Mouse (Mus musculus) heart, embryonic 15.5 days (tissue): ENCODE data around the gene Camkmt. TPM values are rescaled to one million over a fixed set of nuclear protein-coding genes. Genes with fewer than 3 reads are reported as not detected.

Experiments used
- ATAC-seq: fragments of 200-750 bp; cut with Nextera tagmentation; replicated peaks from 2 replicates; pipeline ENCODE4 v1.8.0; 2017; ENCODE audit warnings: low read depth, moderate TSS enrichment; ENCODE audit not compliant: insufficient number of reproducible peaks, insufficient read depth, low FRiP score
- H3K27ac ChIP-seq: fragments of 300-500 bp; sonication (generic); 2 replicates; pipeline ENCODE4 v1.5.1; 2015; ENCODE audit warnings: mild to moderate bottlenecking, inconsistent platforms
- H3K27me3 ChIP-seq: fragments of 300-500 bp; sonication (generic); 2 replicates; pipeline ENCODE4 v1.6.1; 2015; ENCODE audit warnings: inconsistent platforms
- H3K36me3 ChIP-seq: fragments of 300-500 bp; sonication (generic); 2 replicates; pipeline ENCODE4 v1.6.1; 2015; ENCODE audit warnings: mild to moderate bottlenecking, inconsistent platforms
- H3K4me1 ChIP-seq: fragments of 300-500 bp; sonication (generic); replicated peaks from 2 replicates; pipeline ENCODE4 v1.6.1; 2015; ENCODE audit warnings: inconsistent platforms
- H3K4me2 ChIP-seq: fragments of 300-500 bp; sonication (generic); 2 replicates; pipeline ENCODE4 v1.6.1; 2015; ENCODE audit warnings: inconsistent platforms, mild to moderate bottlenecking, moderate library complexity
- H3K4me3 ChIP-seq: fragments of 300-500 bp; sonication (generic); 2 replicates; pipeline ENCODE4 v1.5.1; 2015; ENCODE audit warnings: mild to moderate bottlenecking, inconsistent platforms
- H3K9ac ChIP-seq: fragments of 300-500 bp; sonication (generic); 2 replicates; pipeline ENCODE4 v1.6.1; 2015; ENCODE audit warnings: mild to moderate bottlenecking, inconsistent platforms
- H3K9me3 ChIP-seq: fragments of 300-500 bp; sonication (generic); replicated peaks from 2 replicates; pipeline ENCODE4 v1.6.1; 2016; ENCODE audit warnings: inconsistent platforms
- WGBS: fragments of 180-500 bp; shearing (Covaris S2); methylation state at CpG from one replicate; pipeline ENCODE4 v1.1.7; 2015; ENCODE audit warnings: mixed read lengths; 5-methylcytosine and 5-hydroxymethylcytosine counted together
- polyA plus RNA-seq: library from polyadenylated mRNA; unstranded; fragments of >200 nt; fragmentation: Nextera tagmentation; extraction: Ambion mirVana; gene quantifications from 2 replicates; pipeline ENCODE4 v1.2.1, GENCODE M21; 2015

Gene Camkmt
- polyA plus RNA-seq, 1 experiment from 2014 or later = 5.0 TPM

DNA sequence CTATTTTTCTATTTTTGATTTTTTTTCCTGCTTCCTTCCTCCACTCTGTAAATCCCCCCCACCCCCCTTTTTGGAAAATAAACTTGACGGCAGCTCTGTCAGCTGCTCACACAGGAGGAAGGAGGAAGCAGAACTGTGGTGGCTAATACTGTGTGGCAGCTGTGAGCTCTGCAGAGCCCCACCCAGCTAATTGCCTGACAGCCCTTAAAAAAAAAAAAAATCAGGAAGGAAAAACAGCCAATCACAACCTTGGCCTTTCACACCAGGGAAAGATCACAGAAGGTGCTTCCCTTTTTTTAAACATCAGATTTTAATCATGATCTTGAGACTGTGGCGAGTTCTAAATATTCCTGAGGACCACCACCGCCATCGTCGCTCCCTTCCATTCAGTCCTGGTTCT lies 305.1 kb downstream of the Camkmt start:
- ATAC-seq = no peak

GRCm38 (mm10) chr17:85400751-85401150 lies 310.4 kb downstream of the Camkmt start:
- Histone ChIP-seq H3K27me3 (no peaks in the 10 kb centered on the region), H3K9me3 (no peaks in the 10 kb centered on the region), H3K4me3 (no peak overlapping the region), H3K9ac (no peak overlapping the region), H3K27ac (no peak overlapping the region), H3K4me2 (no peak overlapping the region), H3K4me1 (peaks cover 18% of the 10 kb centered on the region), H3K36me3 (no peaks in the 10 kb centered on the region)
- 74% methylated on average over 4 of the region's 4 CpGs for WGBS
- ATAC-seq = no peak

More for the DNA sequence above, 305.1 kb downstream of the Camkmt start:
- no peaks in the 10 kb centered on the region for H3K9me3 ChIP-seq
- H3K27ac ChIP-seq = no peak overlapping the region
- no peak overlapping the region for H3K4me3 ChIP-seq
- H3K4me2 ChIP-seq = no peak overlapping the region
- H3K4me1 ChIP-seq = peaks cover 8% of the 10 kb centered on the region
- 38% methylated on average over 5 of the region's 5 CpGs for WGBS
- no peaks in the 10 kb centered on the region for H3K27me3 ChIP-seq
- H3K9ac ChIP-seq = no peak overlapping the region
- H3K36me3 ChIP-seq = no peaks in the 10 kb centered on the region

DNA sequence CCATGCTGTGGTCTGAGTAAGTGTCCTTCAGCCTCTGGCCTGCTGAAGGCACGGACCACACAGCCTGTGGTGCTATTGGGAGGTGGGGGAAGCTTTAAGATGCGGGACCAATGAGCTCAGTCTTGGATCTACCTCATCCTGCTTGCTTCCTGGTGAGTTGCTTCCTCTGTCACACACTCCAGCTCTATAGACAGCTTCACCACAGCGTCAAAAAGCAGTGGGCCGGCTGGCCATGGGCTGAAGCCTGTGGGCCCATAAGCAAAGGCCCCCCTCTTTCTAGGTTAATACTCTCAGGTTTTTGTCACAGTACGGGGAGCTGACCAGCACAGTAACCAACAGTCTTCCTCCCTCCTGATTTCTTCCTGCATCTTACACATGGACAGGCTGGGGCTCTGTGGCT lies 314.8 kb downstream of the Camkmt start:
- Histone ChIP-seq H3K27me3 (no peaks in the 10 kb centered on the region), H3K9me3 (no peaks in the 10 kb centered on the region), H3K36me3 (no peaks in the 10 kb centered on the region), H3K9ac (no peak overlapping the region), H3K27ac (peak overlapping the region; percentile 46; the same call in 1 of the 2 replicates), H3K4me2 (no peak overlapping the region), H3K4me3 (no peak overlapping the region), H3K4me1 (peaks cover 13% of the 10 kb centered on the region; the same call in 1 of the 2 replicates)
- no peak for ATAC-seq
- WGBS = 77% methylated on average over 5 of the region's 5 CpGs

DNA sequence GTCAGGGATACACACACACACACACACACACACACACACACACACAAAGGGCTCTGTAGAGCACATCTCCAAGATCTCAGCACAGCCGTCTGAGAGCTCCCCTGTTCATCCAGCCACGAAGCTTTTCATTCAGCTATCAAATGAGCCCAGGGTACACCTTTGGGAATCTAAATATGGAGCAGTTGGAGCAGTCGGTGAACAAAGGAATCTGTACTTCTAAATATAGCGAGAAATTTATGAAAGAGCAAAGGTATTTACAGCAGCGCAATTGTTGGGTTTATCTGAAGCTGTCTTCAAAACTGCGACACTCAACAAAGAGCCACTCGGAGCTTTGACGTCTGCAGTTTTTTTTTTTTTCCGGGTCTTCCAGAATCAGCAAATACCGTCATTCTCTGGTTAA lies 315.8 kb downstream of the Camkmt start:
- Histone ChIP-seq H3K36me3 (no peaks in the 10 kb centered on the region), H3K9me3 (no peaks in the 10 kb centered on the region), H3K27me3 (no peaks in the 10 kb centered on the region), H3K4me1 (peaks cover 13% of the 10 kb centered on the region; the same call in 1 of the 2 replicates), H3K4me2 (0 out of 2 replicates have a peak overlapping the region, but pooled peaks have one; percentile 13), H3K9ac (no peak overlapping the region), H3K27ac (peak overlapping the region; percentile 39; the same call in 1 of the 2 replicates), H3K4me3 (no peak overlapping the region)
- ATAC-seq = peak; percentile 55; the same call in 1 of the 2 replicates
- 48% methylated on average over 10 of the region's 10 CpGs for WGBS

GRCm38 (mm10) chr17:85428831-85429230 lies 338.5 kb downstream of the Camkmt start:
- H3K4me2 ChIP-seq = no peak overlapping the region
- no peak overlapping the region for H3K4me3 ChIP-seq
- peaks cover 4% of the 10 kb centered on the region; the same call in 1 of the 2 replicates for H3K4me1 ChIP-seq
- no peaks in the 10 kb centered on the region for H3K36me3 ChIP-seq
- no peaks in the 10 kb centered on the region for H3K9me3 ChIP-seq
- no peak overlapping the region for H3K27ac ChIP-seq
- no peaks in the 10 kb centered on the region for H3K27me3 ChIP-seq
- 75% methylated on average over 7 of the region's 7 CpGs for WGBS
- H3K9ac ChIP-seq = no peak overlapping the region
- no peak for ATAC-seq

DNA sequence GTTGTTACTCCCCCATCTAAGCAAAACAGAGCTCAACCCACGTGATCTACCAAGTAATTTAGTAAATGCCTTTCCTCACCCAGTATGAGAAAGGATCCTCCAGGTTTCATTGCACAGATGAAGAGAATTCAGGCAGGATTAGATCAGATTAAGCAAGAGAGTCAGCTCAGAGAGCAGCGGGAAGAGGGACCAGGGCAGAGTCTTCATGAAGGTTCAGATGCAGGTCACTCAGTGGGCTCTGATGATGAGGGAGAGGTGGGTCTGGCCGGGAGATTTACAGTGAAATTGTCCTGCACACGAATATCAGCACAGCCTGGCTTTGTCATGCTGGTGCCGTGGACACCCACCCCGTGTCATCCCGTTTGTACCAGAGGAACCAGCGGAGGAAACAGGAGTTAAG lies 342.6 kb downstream of the Camkmt start:
- Histone ChIP-seq H3K9ac (no peak overlapping the region), H3K27ac (no peak overlapping the region), H3K4me2 (peak overlapping the region; percentile 33), H3K36me3 (no peaks in the 10 kb centered on the region), H3K4me1 (peaks cover 4% of the 10 kb centered on the region; the same call in 1 of the 2 replicates), H3K9me3 (no peaks in the 10 kb centered on the region), H3K4me3 (no peak overlapping the region), H3K27me3 (no peaks in the 10 kb centered on the region)
- no peak for ATAC-seq
- WGBS = 16% methylated on average over 8 of the region's 8 CpGs

GRCm38 (mm10) chr17:85443036-85443435 lies 352.7 kb downstream of the Camkmt start:
- H3K27ac ChIP-seq = no peak overlapping the region
- H3K27me3 ChIP-seq = no peaks in the 10 kb centered on the region
- no peaks in the 10 kb centered on the region for H3K9me3 ChIP-seq
- H3K4me3 ChIP-seq = no peak overlapping the region
- 64% methylated on average over 8 of the region's 8 CpGs for WGBS
- no peaks in the 10 kb centered on the region for H3K36me3 ChIP-seq
- H3K9ac ChIP-seq = no peak overlapping the region
- H3K4me2 ChIP-seq = no peak overlapping the region
- no peaks in the 10 kb centered on the region for H3K4me1 ChIP-seq
- ATAC-seq = no peak

DNA sequence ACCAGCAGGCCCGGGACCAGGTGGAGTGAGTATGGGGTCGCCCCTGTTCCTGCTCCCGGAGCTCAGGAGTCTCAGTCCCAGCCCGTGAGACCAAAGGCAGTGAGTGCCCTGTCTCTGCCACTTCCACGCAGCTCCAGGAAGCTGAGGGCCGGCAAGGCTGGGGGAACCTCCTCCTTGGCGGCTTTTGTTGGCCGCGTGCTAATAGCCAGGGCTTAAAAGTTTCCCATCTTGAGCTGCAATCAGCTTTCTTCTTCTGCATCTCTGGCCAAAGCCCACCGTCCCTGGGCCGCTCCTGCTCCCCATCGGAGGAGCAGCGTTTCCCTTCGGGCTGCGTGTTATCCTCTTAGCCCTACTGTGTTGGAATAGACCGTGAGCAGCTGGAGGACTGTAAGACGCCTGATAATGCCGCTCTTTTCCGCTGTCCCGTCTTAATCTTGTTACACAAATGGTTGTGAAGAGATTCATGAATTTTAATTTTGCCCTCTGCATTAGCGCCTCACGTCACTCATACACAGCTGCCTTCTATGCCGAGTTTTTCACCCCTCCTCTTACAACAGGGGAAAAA lies 364.1 kb downstream of the Camkmt start:
- Histone ChIP-seq H3K9ac (no peak overlapping the region), H3K4me3 (peak overlapping the region; percentile 31), H3K27me3 (peaks cover 70% of the 10 kb centered on the region), H3K36me3 (no peaks in the 10 kb centered on the region), H3K4me2 (peak overlapping the region; percentile 49), H3K27ac (no peak overlapping the region), H3K9me3 (no peaks in the 10 kb centered on the region), H3K4me1 (peaks cover 8% of the 10 kb centered on the region)
- ATAC-seq = no peak
- WGBS = 5% methylated on average over 23 of the region's 23 CpGs

GRCm38 (mm10) chr17:85455063-85455462 lies 364.7 kb downstream of the Camkmt start:
- peaks cover 8% of the 10 kb centered on the region for H3K4me1 ChIP-seq
- WGBS = 1% methylated on average over 16 of the region's 16 CpGs
- H3K4me3 ChIP-seq = peak overlapping the region; percentile 31
- H3K9me3 ChIP-seq = no peaks in the 10 kb centered on the region
- peak overlapping the region; percentile 49 for H3K4me2 ChIP-seq
- H3K9ac ChIP-seq = no peak overlapping the region
- peaks cover 76% of the 10 kb centered on the region for H3K27me3 ChIP-seq
- H3K36me3 ChIP-seq = no peaks in the 10 kb centered on the region
- ATAC-seq = no peak
- H3K27ac ChIP-seq = no peak overlapping the region

DNA sequence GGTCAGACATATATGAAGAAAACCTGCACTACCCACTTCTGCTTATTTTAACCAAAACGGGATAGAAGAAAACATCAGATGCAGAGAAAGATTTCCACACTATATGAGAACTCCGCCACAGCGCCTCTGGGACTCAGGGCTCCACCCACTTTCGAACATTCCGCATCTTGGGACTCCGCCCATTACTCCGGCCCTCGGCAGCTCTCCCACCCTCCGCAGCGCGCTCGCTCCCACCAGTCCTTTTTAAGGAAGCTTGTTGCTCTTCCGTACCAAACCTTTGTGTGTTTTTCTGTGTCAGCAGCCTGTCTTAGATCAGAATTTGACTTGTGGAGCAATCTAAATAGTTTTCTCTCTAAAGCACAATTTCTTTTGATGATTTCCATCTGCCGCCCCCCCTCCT lies 367.7 kb downstream of the Camkmt start:
- Histone ChIP-seq H3K4me3 (no peak overlapping the region), H3K9ac (no peak overlapping the region), H3K4me1 (peaks cover 8% of the 10 kb centered on the region), H3K27ac (no peak overlapping the region), H3K36me3 (no peaks in the 10 kb centered on the region), H3K9me3 (no peaks in the 10 kb centered on the region), H3K27me3 (peaks cover 88% of the 10 kb centered on the region), H3K4me2 (no peak overlapping the region)
- ATAC-seq = no peak
- 5% methylated on average over 14 of the region's 14 CpGs for WGBS

GRCm38 (mm10) chr17:85458589-85458988 lies 368.2 kb downstream of the Camkmt start:
- WGBS = 15% methylated on average over 9 of the region's 9 CpGs
- Histone ChIP-seq H3K4me2 (no peak overlapping the region), H3K27me3 (peaks cover 88% of the 10 kb centered on the region), H3K27ac (no peak overlapping the region), H3K4me1 (peaks cover 8% of the 10 kb centered on the region), H3K9me3 (no peaks in the 10 kb centered on the region), H3K9ac (no peak overlapping the region), H3K36me3 (no peaks in the 10 kb centered on the region), H3K4me3 (no peak overlapping the region)
- ATAC-seq = no peak

DNA sequence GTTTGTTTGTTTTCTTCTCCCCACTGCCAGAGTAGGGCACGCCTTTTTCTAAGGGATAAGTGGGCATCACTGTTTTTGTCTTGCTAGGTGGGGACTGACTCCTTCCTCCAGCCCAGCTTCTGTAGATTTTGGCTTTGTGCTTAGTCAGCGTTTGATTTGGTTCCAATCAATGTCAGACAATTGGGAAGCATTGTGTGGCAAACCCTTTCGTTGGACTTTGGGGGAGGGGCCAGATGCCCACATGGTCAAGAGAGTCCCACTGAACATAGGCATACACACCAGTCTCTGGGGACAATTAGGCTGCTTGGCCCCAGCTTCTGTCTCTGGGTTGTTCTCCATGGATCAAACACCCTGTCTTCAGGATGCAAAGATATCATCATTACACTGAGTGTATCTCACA lies 371.2 kb downstream of the Camkmt start:
- no peak for ATAC-seq
- H3K4me2 ChIP-seq = no peak overlapping the region
- H3K9me3 ChIP-seq = no peaks in the 10 kb centered on the region
- no peak overlapping the region for H3K27ac ChIP-seq
- peaks cover 9% of the 10 kb centered on the region for H3K4me1 ChIP-seq
- peaks cover 95% of the 10 kb centered on the region for H3K27me3 ChIP-seq
- H3K36me3 ChIP-seq = no peaks in the 10 kb centered on the region
- 48% methylated on average over 3 of the region's 3 CpGs for WGBS
- H3K4me3 ChIP-seq = no peak overlapping the region
- no peak overlapping the region for H3K9ac ChIP-seq
